Mouse (Mus musculus) adrenal gland, postnatal 4 days (tissue): ENCODE results near the gene Dmpk. TPM values are rescaled to one million over a fixed set of nuclear protein-coding genes. Genes with fewer than 3 reads are reported as not detected.
A peak's percentile ranks its signal among the peaks of the same experiment; 100 is the strongest.

Experiments
- DNase-seq, 2 experiments: peaks; one replicate each; pipeline ENCODE4 v3.0.0; 2021 to 2022; ENCODE audit warnings: low spot score in 2 of 2, mixed read lengths in 2 of 2
- total RNA-seq, 2 experiments: library from RNA; stranded (reverse); gene quantifications; 2 replicates each; pipeline ENCODE4 v1.2.3; 2021

The Dmpk gene
- total RNA-seq, 2 experiments from 2014 or later = 70.0 to 74.7 TPM

DNA sequence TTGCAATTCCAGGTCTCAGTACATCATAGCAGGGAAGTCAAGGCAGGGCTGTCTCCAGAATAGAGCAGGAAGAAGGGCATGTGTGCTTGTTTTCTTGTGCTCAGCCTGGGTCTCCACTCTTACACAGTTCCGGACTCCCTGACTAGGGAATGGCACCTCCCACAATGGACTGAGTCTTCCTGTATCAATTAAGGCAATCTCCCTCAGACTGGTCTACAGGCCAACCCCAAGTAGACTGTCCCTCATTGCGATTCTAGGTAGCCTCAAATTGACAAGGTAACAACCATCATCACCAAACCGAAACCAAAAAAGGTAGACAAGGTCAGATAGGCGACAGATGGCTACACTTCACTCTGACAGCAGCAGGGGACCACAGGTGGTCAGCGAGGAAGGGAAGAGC is 8.4 kb upstream of the Dmpk start:
- DNase-seq = no peak

DNA sequence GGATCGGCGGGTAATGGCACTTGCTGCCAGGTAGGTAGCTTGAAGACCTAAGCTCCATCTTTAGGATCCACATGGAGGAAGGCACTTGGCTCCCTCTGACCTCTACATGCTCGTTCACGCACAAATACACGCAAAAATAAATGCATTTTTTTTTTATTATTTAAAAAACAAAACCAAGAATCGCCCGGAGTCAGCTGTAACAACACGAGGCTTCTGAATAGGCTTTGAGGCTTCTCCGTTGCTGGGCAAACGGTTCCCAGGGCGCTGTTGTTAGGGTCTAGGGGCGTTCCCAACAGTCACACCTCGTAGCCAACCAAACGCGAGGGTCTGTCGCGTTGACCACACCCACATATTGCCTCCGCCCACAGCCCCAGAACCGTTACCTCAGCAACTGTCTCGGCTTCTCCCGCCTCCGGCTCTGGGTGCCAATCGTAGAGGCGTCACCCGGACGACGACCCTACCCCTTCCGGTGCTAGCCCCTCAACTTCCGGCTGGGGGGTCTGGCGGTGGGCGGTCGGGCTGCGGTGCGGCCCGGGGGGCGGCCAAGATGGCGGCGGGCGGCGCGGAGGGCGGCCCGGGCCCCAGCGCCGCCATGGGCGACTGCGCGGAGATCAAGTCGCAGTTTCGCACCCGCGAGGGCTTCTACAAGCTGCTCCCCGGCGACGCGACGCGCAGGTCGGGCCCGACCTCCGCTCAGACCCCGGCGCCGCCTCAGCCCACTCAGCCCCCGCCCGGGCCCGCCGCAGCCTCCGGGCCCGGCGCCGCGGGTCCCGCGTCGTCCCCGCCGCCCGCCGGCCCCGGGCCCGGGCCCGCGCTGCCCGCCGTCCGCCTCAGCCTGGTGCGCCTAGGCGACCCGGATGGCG is 7.7 kb upstream of the Dmpk start, which contains the start of gene Dmwd:
Gene Dmwd (plus strand): TSS at position 505 of the 863 bp plus-strand sequence.
- DNase-seq = peak; percentile 83 to 87

GRCm38 (mm10) chr7:19076586-19076991 is 7.1 kb upstream of the Dmpk start:
- no peak for DNase-seq

DNA sequence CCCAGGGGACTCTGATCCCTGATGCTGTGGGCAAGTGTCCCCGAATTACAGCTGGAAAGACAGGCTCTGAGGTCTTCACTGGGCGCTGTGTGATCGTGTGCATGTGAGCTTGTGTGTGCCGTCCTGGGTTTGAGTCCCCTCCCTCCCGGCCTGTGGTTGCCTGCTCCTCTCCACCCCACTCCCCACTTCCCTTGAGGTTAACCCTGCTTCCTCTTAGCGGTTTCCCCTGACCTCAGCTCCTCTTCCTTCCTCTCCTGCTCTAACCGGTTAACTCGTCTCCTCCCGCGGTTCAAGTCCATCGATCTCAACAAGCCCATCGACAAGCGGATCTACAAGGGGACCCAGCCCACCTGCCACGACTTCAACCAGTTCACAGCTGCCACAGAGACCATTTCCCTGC is 5.9 kb upstream of the Dmpk start:
- DNase-seq = no peak

DNA sequence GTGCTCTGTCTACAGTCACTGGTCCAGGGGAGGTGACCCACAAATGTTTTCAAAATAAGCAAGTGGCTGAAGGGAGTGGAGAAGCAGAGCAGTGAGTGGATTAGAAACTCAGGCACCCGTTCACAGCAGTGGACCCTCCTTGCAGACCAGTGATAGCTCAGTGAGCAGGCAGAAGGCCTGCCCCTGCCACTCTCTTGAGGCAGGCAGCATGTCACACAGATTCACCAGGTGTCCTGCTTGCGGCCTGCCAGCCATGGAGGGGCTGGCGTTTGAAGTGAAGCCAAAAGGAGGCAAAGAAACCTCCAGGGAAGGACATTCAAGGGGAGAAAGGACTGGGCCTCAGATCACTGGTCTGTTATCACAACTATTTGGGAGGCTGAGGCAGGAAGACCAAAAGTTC is 4.9 kb upstream of the Dmpk start:
- no peak for DNase-seq

GRCm38 (mm10) chr7:19080451-19080950 is 3.1 kb upstream of the Dmpk start:
- DNase-seq = no peak

- no peak for DNase-seq
Measured at GRCm38 (mm10) chr7:19082171-19082570, 1.5 kb upstream of the Dmpk start.

GRCm38 (mm10) chr7:19083096-19083495 is 553 bp upstream of the Dmpk start:
- no peak for DNase-seq

DNA sequence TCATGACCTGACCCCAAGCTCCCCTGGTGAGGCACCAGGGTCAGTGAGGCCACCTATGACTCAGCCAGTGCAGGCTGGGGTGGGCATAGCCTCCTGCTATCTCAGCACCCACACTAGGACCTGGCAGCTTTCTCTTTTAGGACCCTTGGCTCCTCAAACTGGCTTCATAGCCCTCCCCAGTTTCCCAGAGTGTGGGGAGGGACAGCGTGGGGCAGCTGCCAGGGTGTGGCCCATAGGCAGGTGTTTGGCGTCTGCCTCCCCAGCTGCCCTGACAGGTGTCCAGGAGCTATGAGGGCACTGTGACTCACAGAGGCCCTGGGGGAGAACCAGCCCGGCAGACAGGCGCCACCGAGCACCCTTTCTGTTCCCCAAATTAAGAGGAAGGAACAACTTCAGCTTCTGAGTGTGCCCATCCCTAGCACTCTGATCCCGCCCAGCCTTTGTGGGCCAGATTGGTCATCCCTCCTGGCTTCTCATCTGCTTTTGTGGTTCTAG is 675 bp downstream of the Dmpk start:
- DNase-seq = no peak

GRCm38 (mm10) chr7:19084921-19085473 is 1.3 kb downstream of the Dmpk start:
- no peak for DNase-seq

GRCm38 (mm10) chr7:19085495-19085894 is 1.8 kb downstream of the Dmpk start:
- DNase-seq = no peak

- peak in 1 of 2 experiments; percentile 53 for DNase-seq
Measured at GRCm38 (mm10) chr7:19086042-19086441, 2.4 kb downstream of the Dmpk start.

- DNase-seq = no peak
Measured at GRCm38 (mm10) chr7:19086760-19087159, 3.1 kb downstream of the Dmpk start.

DNA sequence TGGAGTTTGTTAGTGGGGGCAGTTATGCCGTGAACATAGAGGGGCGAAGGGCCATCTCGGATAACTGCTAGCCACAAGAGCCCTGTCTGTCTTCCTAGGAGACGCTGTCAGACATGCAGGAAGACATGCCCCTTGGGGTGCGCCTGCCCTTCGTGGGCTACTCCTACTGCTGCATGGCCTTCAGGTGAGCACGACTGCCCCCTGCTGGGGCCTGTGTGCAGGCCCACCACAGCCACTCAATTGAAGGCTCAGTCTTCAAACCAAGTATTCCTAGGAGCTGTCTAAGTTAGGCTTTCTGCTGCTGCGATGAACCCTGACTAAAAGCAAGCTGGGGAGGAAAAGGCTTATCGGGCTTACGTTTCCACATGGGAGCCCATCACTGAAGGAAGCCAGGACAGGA is 5.2 kb downstream of the Dmpk start:
- DNase-seq = peak in 1 of 2 experiments; percentile 55

DNA sequence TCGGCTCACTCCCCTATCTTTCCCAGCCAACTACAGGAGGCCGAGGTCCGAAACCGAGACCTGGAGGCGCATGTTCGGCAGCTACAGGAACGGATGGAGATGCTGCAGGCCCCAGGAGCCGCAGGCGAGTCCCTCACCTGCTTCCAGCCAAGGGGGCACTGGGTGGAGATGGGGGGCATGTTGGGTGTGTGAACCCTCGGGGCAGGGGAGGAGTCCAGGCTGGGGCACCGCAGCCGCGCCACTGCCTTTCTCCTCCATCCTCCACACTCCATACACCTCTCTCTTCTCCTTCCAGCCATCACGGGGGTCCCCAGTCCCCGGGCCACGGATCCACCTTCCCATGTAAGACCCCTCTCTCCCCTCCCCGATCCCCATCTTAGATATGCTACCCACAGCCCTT is 8.3 kb downstream of the Dmpk start:
- DNase-seq = no peak

- DNase-seq = no peak
Measured at GRCm38 (mm10) chr7:19092381-19093173, 8.9 kb downstream of the Dmpk start.

DNA sequence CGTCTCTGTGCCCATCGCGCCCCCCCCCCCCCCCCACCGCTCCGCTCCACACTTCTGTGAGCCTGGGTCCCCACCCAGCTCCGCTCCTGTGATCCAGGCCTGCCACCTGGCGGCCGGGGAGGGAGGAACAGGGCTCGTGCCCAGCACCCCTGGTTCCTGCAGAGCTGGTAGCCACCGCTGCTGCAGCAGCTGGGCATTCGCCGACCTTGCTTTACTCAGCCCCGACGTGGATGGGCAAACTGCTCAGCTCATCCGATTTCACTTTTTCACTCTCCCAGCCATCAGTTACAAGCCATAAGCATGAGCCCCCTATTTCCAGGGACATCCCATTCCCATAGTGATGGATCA is 9.5 kb downstream of the Dmpk start:
- DNase-seq = peak; percentile 74 to 77

DNA sequence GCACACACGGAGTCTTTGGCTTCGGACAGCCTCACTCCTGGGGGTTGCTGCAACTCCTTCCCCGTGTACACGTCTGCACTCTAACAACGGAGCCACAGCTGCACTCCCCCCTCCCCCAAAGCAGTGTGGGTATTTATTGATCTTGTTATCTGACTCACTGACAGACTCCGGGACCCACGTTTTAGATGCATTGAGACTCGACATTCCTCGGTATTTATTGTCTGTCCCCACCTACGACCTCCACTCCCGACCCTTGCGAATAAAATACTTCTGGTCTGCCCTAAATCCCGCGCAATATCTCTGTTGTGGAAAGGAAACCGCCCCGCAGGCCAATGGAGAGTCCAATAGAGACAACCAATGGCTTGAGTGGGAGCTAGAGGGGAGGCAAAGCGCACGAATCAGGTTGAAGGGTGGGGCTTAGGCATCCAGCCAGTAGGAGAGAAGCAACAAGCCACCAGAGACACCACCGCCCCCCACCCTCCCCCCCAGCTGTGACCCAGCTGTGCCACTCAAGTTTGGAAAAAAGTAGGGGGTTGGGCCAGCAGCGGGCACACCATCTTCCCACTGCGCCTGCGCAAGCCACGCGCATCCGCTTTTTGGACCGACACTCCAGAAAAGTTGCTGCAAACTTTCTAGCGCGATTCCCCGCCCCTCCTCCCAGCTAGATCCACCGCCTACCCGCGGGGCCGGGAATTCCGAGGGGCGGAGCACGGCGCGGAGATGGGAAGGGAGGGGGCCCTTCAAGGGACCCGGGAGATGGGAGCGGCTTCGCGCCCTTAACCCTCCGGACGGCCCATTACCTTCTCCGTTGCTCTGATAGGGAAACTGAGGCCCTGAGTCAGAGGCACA is 10.1 kb downstream of the Dmpk start:
- peak; percentile 89 to 95 for DNase-seq

- no peak for DNase-seq
Measured at GRCm38 (mm10) chr7:19094471-19094825, 10.8 kb downstream of the Dmpk start, which contains the start of gene Six5. Gene Six5, plus strand, starts transcription at chr7:19094594.
